Mouse (Mus musculus) lung, postnatal 36 days (tissue): ENCODE measurements around the gene Cd300e.
A peak's percentile ranks its signal among the peaks of the same experiment; 100 is the strongest.
"Not testable (repeated sequence)": the region's sequence is repeated elsewhere in the genome, so short reads cannot be mapped to it uniquely, and the experiment has no call there.

Experiments used
- DNase-seq: peaks from one replicate; pipeline ENCODE4 v3.0.0; 2022; ENCODE audit warnings: mixed read lengths

The Cd300e gene

DNA sequence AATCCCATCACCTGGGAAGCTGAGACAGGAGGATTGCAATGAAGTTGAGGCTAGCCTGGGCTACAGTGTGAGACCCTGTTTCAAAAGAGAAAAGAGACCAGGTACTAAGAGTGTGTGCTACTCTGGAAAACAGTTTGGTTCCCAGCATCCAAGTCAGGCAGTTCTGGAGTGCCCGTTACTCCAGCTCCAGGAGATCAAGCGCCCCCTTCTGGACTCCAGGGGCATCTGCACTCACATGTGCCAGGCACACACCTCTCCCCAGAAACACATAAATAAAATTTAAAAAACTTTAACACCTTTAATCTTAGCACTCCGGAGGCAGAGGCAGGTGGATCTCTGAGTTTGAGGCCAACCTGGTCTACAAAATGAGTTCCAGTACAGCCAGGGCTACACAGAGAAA is 19.4 kb upstream of the Cd300e start:
- DNase-seq = no peak

- DNase-seq = peak; percentile 74
Observed at GRCm38 (mm10) chr11:115080886-115081285, 18.9 kb upstream of the Cd300e start.

DNA sequence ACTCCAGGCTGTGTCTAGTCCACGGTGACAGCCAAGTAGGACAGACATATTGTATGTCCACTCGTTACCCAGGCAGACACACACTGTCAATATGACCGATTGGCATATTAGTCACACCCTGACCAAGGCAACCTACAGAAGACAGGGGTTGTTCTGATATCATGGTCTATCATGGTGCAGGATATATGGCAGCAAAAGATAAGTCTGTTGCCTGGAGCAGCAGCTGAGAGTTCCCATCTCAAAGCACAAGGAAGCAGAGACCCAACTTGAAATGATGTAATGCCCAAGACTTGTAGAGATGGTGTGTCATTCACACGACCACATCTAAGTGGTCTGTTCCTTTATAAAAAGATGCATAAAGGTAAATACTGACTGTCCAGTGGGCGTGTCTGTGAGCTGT is 16.7 kb upstream of the Cd300e start:
- no peak for DNase-seq

- no peak for DNase-seq
Observed at GRCm38 (mm10) chr11:115077436-115077835, 15.5 kb upstream of the Cd300e start.

- DNase-seq = no peak
Observed at GRCm38 (mm10) chr11:115075859-115076258, 13.9 kb upstream of the Cd300e start.

GRCm38 (mm10) chr11:115075407-115075806 is 13.4 kb upstream of the Cd300e start:
- DNase-seq = peak; percentile 28

- DNase-seq = no peak
Observed at GRCm38 (mm10) chr11:115073002-115073401, 11.0 kb upstream of the Cd300e start.

DNA sequence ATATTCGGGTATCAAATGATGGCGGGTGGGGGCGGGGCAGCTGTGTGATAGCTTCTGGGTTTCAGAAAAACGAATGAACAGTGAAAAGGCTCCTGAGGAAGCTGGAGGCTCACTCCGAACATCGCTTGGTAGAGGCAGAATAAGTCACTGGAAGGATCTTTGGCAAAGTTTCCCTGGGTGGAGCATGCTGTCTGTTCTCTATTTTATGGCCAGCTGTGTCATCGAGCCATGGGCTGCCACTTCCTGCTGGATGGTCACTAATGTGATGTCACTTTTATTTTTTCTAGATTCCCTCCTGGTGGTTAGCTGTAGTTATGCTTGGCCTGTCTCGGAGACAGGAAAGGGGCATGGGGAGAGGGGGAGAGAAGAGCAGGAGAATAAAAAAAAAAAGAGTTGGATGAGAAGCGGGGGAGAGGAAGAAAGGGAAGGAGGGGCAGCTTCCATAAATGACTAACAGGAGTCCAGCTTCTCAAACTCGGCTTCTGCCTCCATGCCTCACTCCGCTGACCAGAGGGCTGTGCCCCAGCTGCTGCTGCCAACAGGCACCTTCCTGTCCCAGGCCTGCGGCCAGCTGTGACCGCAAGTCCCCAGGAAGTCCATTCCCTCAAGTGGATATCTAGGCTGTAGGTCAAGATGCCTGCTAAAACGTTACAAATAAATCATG is 9.8 kb upstream of the Cd300e start:
- DNase-seq = peak; percentile 71

GRCm38 (mm10) chr11:115071015-115071551 is 9.1 kb upstream of the Cd300e start:
- DNase-seq = no peak

DNA sequence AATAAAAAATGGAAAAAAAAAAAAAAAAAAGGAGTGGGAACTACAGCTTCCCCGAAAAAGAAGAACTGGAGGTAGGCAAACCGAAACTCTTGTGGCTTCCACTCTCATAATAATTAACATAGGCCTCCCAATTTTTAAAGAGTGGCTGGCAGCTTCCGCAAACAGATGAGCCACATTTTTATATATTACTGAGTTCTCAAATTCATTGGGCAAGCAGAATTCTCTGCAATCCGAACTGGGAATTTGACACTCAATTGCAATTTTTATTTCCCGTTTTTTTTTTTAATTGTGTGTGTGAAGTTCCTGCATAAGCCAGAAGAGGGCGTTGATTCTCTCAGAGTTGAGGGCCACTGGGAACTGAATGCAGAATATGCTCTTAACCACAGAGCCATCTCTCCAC is 4.8 kb upstream of the Cd300e start:
- DNase-seq = peak; percentile 52

DNA sequence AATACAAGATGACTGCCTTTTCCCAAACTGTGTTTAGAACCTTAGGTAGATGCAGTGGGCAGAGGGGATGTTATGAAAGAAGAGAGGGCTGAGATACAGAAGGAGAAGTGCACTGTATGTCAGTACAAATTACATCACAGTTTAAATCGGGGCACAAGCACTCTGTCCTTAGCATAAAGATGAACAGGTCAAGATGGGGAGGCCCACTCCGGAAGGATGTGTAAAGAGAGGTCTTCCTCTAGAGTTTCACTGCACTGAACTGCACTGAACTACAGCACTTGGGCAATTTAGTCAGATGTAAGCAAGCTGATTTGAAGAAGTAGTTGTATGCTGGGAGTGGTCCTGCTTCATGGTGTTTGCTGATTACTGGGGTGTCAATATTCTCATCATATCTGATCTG is 2.2 kb downstream of the Cd300e start:
- peak; percentile 33 for DNase-seq

DNA sequence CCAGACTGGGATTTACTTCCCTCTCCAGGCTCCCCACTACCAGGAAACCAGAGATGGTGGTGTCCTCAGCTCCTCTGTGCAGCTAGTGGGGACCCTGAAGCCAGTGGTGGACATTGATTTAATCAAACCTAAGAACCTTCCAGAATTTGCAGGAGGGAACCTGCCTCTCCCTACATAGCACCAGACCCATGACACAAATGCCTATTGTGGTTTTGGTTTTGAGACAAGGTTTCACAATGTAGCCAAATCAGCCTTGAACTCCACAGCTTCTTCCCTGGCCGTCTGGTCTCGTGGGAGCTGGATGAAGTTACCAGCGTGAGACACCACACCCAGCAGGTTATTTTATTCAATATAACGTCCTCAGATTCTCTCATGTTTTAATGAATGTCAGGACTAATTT is 3.3 kb downstream of the Cd300e start:
- peak; percentile 36 for DNase-seq

DNA sequence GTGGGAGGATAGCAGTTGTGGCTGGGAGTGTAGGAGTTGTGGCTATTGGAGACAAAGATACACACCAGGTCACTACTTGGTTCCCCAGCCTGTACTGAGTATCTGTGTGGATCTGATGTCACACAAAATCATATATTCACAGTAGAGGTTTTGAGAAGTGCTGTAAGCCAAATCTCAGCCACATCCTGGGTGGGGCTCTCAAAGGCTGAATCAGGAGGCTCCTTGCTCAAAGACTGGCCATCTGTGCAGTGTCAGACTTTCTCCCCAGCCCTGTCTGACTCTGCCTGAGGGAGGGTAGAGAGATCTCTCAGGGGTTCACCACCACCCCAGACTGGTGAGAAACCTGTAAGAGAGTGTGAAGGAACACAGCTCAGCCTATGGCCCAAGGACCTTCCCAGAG is 7.4 kb downstream of the Cd300e start:
- peak; percentile 15 for DNase-seq

GRCm38 (mm10) chr11:115052991-115053390 is 9.0 kb downstream of the Cd300e start:
- DNase-seq = no peak

DNA sequence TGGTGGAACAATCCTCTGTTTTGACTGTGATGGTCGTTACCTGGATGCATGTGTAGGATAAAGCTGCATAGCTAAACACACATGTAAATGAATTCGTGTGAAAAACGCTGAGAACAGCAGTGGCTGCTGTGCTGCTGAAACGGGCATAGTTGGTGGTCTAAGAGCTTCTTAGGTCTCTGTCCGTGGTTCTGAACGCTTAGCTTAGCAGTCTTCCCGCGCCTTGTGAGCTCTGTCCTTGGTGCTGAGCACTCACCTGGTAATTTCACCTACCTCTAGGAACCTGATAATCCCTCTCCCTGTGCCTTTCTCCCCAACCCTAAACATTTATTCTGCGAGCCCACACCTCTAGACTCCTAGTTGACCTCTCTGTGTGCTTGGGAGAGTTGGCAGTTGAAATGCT is 9.8 kb downstream of the Cd300e start:
- DNase-seq = peak; percentile 38

- DNase-seq = no peak
Observed at GRCm38 (mm10) chr11:115049282-115049895, 12.6 kb downstream of the Cd300e start.

DNA sequence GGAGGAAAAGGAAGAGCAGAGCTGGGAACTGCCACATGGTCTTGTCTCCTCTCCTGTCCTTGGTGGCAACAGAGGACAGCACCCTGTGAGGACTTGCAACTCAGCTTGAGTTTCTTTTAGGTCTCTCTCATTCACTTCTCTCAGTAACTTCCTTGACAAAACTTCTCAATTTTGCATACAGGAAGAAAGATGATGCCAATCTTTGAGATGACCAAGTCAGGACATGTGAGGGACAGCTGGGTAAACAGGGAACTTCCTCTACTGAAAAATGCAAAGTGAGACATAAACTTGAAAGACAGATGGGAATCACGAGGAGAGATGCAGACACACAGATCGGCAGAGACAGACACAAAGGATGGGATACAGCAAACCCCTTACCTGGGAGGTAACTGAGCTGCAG is 13.7 kb downstream of the Cd300e start, which contains the start of gene Cd300ld3:
Gene Cd300ld3 (minus strand): TSS at position 151 of the 400 bp plus-strand sequence.
- no peak for DNase-seq

- not testable (repeated sequence) for DNase-seq
Observed at GRCm38 (mm10) chr11:115037669-115038068, 24.3 kb downstream of the Cd300e start, which contains the start of gene Cd300ld5. TSS of gene Cd300ld5 (minus strand) at chr11:115037769.

- DNase-seq = not testable (repeated sequence)
Observed at GRCm38 (mm10) chr11:115026912-115027311, 35.1 kb downstream of the Cd300e start, which contains the start of gene Cd300ld4. TSS of gene Cd300ld4 (minus strand) at chr11:115027012.

- DNase-seq = not testable (repeated sequence)
Observed at GRCm38 (mm10) chr11:115016093-115016492, 45.9 kb downstream of the Cd300e start, which contains the start of gene Cd300ld2. TSS of gene Cd300ld2 (minus strand) at chr11:115016193.

GRCm38 (mm10) chr11:115004070-115004469 is 57.9 kb downstream of the Cd300e start:
- DNase-seq = peak; percentile 30
